Mouse (Mus musculus) MEL (cell line): ENCODE data around the gene Rgcc. TPM values are rescaled to one million over a fixed set of nuclear protein-coding genes. Genes with fewer than 3 reads are reported as not detected.

ENCODE experiments used
- DNase-seq: peaks from one replicate; pipeline ENCODE4 v3.0.0; 2011; ENCODE audit warnings: low read depth, low spot score
- H3K27ac ChIP-seq: 2 replicates; pipeline ENCODE4 v1.5.1; 2012; ENCODE audit warnings: low read depth, mild to moderate bottlenecking, control low read depth, low read length, moderate library complexity; ENCODE audit not compliant: control insufficient read depth
- H3K27me3 ChIP-seq, 2 experiments: fragments of 150-350 bp in 1 of 2; sonication (generic) in 1 of 2; 2 replicates each; pipeline ENCODE4 v1.6.1; 2012; ENCODE audit warnings: low read length in 2 of 2, mild to moderate bottlenecking in 2 of 2, improper control_type of control experiment in 1 of 2, moderate library complexity in 1 of 2; ENCODE audit not compliant: insufficient read depth in 2 of 2, control insufficient read depth in 1 of 2
- H3K36me3 ChIP-seq, 2 experiments: 2 replicates each; pipeline ENCODE4 v1.6.1; 2012 to 2014; ENCODE audit warnings: low read length in 2 of 2, improper control_type of control experiment in 1 of 2, inconsistent platforms in 1 of 2, mild to moderate bottlenecking in 1 of 2; ENCODE audit not compliant: insufficient read depth in 2 of 2, control insufficient read depth in 1 of 2
- H3K4me1 ChIP-seq, 2 experiments: fragments of 150-350 bp in 1 of 2; sonication (generic) in 1 of 2; 2 replicates each; pipeline ENCODE4 v1.6.1; 2012; ENCODE audit warnings: low read length in 2 of 2, improper control_type of control experiment in 1 of 2, mild to moderate bottlenecking in 1 of 2; ENCODE audit not compliant: insufficient read depth in 2 of 2, control insufficient read depth in 1 of 2
- H3K4me3 ChIP-seq, 2 experiments: fragments of 150-350 bp in 1 of 2; sonication (generic) in 1 of 2; 2 replicates each; pipeline ENCODE4 v1.5.1; 2012; ENCODE audit warnings: low read depth in 2 of 2, low read length in 2 of 2, mild to moderate bottlenecking in 2 of 2, moderate library complexity in 2 of 2, control low read depth in 1 of 2, improper control_type of control experiment in 1 of 2; ENCODE audit not compliant: control insufficient read depth in 1 of 2, insufficient read depth in 1 of 2
- H3K79me2 ChIP-seq: 2 replicates; pipeline ENCODE4 v1.6.1; 2012; ENCODE audit warnings: mild to moderate bottlenecking, low read length, moderate library complexity; ENCODE audit not compliant: control insufficient read depth, poor library complexity, insufficient read depth
- H3K9ac ChIP-seq: 2 replicates; pipeline ENCODE4 v1.6.1; 2012; ENCODE audit warnings: low read depth, mild to moderate bottlenecking, control low read depth, low read length, moderate library complexity; ENCODE audit not compliant: control insufficient read depth, poor library complexity, severe bottlenecking
- H3K9me3 ChIP-seq: fragments of 150-350 bp; sonication (generic); replicated peaks from 2 replicates; pipeline ENCODE4 v1.6.1; 2012; ENCODE audit warnings: mild to moderate bottlenecking, low read length, improper control_type of control experiment, moderate library complexity; ENCODE audit not compliant: insufficient read depth
- BHLHE40 ChIP-seq: IDR thresholded peaks from 2 replicates; pipeline ENCODE4 v1.6.1; 2012; ENCODE audit warnings: low read depth, mild to moderate bottlenecking, inconsistent platforms, low read length, improper control_type of control experiment, borderline replicate concordance
- E2F4 ChIP-seq: IDR thresholded peaks from 2 replicates; pipeline ENCODE4 v1.6.1; 2011; ENCODE audit warnings: low read depth, low read length, improper control_type of control experiment, borderline replicate concordance
- GATA1 ChIP-seq: IDR thresholded peaks from 2 replicates; pipeline ENCODE4 v1.6.1; 2011; ENCODE audit warnings: low read depth, low read length, improper control_type of control experiment
- HCFC1 ChIP-seq: IDR thresholded peaks from 2 replicates; pipeline ENCODE4 v1.6.1; 2012; ENCODE audit warnings: low read depth, mild to moderate bottlenecking, inconsistent platforms, low read length, improper control_type of control experiment, moderate library complexity
- MEF2A ChIP-seq: IDR thresholded peaks from 2 replicates; pipeline ENCODE4 v1.6.1; 2014; ENCODE audit warnings: low read depth, mild to moderate bottlenecking, inconsistent platforms, low read length, improper control_type of control experiment; ENCODE audit not compliant: poor library complexity, insufficient replicate concordance, severe bottlenecking; ENCODE audit errors: extremely low read depth
- MXI1 ChIP-seq: IDR thresholded peaks from 2 replicates; pipeline ENCODE4 v1.6.1; 2011; ENCODE audit warnings: mild to moderate bottlenecking, low read depth, low read length, improper control_type of control experiment
- MYB ChIP-seq: IDR thresholded peaks from 2 replicates; pipeline ENCODE4 v1.6.1; 2011; ENCODE audit warnings: mild to moderate bottlenecking, low read depth, low read length, improper control_type of control experiment
- RAD21 ChIP-seq: IDR thresholded peaks from 2 replicates; pipeline ENCODE4 v1.6.1; 2011; ENCODE audit warnings: mild to moderate bottlenecking, low read depth, low read length, improper control_type of control experiment
- SIN3A ChIP-seq: IDR thresholded peaks from 2 replicates; pipeline ENCODE4 v1.6.1; 2012; ENCODE audit warnings: low read length, improper control_type of control experiment, inconsistent platforms
- SMC3 ChIP-seq: IDR thresholded peaks from 2 replicates; pipeline ENCODE4 v1.6.1; 2011; ENCODE audit warnings: low read depth, low read length, improper control_type of control experiment
- TAL1 ChIP-seq: IDR thresholded peaks from 2 replicates; pipeline ENCODE4 v1.6.1; 2012; ENCODE audit warnings: mild to moderate bottlenecking, inconsistent platforms, low read length, moderate library complexity, mixed read lengths
- UBTF ChIP-seq: IDR thresholded peaks from 2 replicates; pipeline ENCODE4 v1.6.1; 2012; ENCODE audit warnings: low read depth, mild to moderate bottlenecking, inconsistent platforms, low read length, improper control_type of control experiment, moderate library complexity, borderline replicate concordance; ENCODE audit not compliant: insufficient read depth
- USF2 ChIP-seq, 2 experiments: IDR thresholded peaks; 2 replicates each; pipeline ENCODE4 v1.6.1; 2011 to 2012; ENCODE audit warnings: improper control_type of control experiment in 2 of 2, low read length in 2 of 2, borderline replicate concordance in 1 of 2, inconsistent platforms in 1 of 2, low read depth in 1 of 2, mild to moderate bottlenecking in 1 of 2; ENCODE audit not compliant: insufficient read depth in 1 of 2
- ZMIZ1 ChIP-seq: IDR thresholded peaks from 2 replicates; pipeline ENCODE4 v1.6.1; 2012; ENCODE audit warnings: low read depth, mild to moderate bottlenecking, inconsistent platforms, low read length, improper control_type of control experiment, moderate library complexity
- polyA plus RNA-seq, 2 experiments: library from polyadenylated mRNA; stranded (reverse) in 1 of 2; unstranded in 1 of 2; fragments of >175 nt in 1 of 2; fragments of >200 nt in 1 of 2; gene quantifications; 2 replicates each; pipeline versions ENCODE4 v1.2.1 to v1.2.4; 2012; ENCODE audit warnings: low replicate concordance in 2 of 2, low read depth in 1 of 2; ENCODE audit not compliant: insufficient read length in 2 of 2, insufficient read depth in 1 of 2, missing spikeins in 1 of 2
- total RNA-seq: library from RNA; depleted of rRNA; stranded (reverse); fragments of 300-350 nt; gene quantifications from 2 replicates; pipeline ENCODE4 v1.2.3, GENCODE M21; 2012

The Rgcc gene
- total and polyA plus RNA-seq, 3 experiments: 1.2 to 1.8 TPM; not detected in 1

- H3K9ac ChIP-seq: peak overlapping the region; percentile 43
- peak overlapping the region; percentile 35 to 39 for H3K4me3 ChIP-seq
- no peak for DNase-seq
- no peaks in the 10 kb centered on the region for H3K27me3 ChIP-seq
- H3K27ac ChIP-seq: no peak overlapping the region
- peaks cover 0 to 20% of the 10 kb centered on the region in 2 experiments; a peak in 2 of 4 replicates for H3K36me3 ChIP-seq
- TF ChIP-seq E2F4 (no peak), MYB (no peak), GATA1 (no peak), UBTF (no peak)
- no peaks in the 10 kb centered on the region for H3K9me3 ChIP-seq
- peaks cover 9 to 44% of the 10 kb centered on the region in 2 experiments for H3K4me1 ChIP-seq
- H3K79me2 ChIP-seq: no peaks in the 10 kb centered on the region
These were observed 649 bp downstream of the Rgcc start for GRCm38 (mm10) chr14:79300641-79301350.

DNA sequence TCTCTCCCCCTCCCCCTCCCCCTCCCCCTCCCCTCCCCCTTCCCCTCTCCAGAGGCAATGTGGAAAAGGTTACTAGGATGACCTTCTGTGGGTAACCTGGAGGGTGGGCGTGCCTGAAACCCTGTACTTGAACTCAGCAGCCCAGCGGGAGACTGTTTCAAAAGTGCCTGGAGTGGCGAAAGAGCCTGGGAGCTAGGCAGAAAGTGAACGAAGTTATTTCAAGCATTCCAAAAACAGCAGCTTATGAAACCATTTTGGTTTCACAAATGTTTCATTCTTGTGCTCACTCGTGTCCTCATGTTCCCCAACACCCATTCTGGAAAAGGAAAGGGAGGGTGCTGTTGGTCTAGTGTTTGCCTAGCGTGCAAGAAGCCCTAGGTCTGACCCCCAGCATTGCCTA is 1.6 kb downstream of the Rgcc start:
- H3K36me3 ChIP-seq: peaks cover 0 to 27% of the 10 kb centered on the region in 2 experiments; a peak in 2 of 4 replicates
- TF ChIP-seq ZMIZ1: no peak
- TF ChIP-seq HCFC1: no peak
- TF ChIP-seq E2F4: no peak
- H3K79me2 ChIP-seq: no peaks in the 10 kb centered on the region
- no peak overlapping the region for H3K4me3 ChIP-seq
- H3K27me3 ChIP-seq: no peaks in the 10 kb centered on the region
- DNase-seq: no peak
- peaks cover 12 to 54% of the 10 kb centered on the region in 2 experiments for H3K4me1 ChIP-seq
- no peak overlapping the region for H3K27ac ChIP-seq
- no peaks in the 10 kb centered on the region for H3K9me3 ChIP-seq
- H3K9ac ChIP-seq: no peak overlapping the region

DNA sequence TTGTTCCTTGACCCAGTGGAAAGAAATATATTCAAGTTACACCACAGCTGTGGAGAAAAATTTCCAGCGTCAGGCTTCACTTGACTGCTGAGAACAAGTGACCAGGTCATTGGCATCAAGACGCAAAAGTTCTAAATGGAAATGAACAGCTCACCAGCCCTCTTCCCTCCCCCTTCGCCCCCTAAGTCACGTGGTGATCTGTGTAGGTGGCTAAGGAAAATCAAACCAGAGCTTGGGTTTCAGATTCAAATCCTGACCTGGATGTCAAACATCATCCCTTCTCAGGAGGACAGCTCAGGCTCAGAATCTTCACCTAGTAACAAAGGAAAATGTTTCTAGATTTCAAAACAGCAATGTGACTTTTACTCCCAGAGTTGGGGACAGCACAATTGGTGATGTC is 2.2 kb downstream of the Rgcc start:
- DNase-seq: no peak
- Histone ChIP-seq H3K36me3 (peaks cover 0 to 30% of the 10 kb centered on the region in 2 experiments; a peak in 2 of 4 replicates), H3K79me2 (no peaks in the 10 kb centered on the region), H3K9me3 (no peaks in the 10 kb centered on the region), H3K4me1 (peaks cover 14 to 56% of the 10 kb centered on the region in 2 experiments), H3K27ac (no peak overlapping the region), H3K4me3 (no peak overlapping the region), H3K9ac (no peak overlapping the region), H3K27me3 (no peaks in the 10 kb centered on the region)
- TF ChIP-seq MYB (no peak), USF2 (IDR thresholded peaks at IDR 0.05; ENCODE audit: borderline replicate concordance in 1 of 2, insufficient read depth in 1 of 2, low read depth in 1 of 2, low read length in 2 of 2) (no peak), MEF2A (no peak), BHLHE40 (no peak), MXI1 (no peak), SMC3 (no peak), TAL1 (no peak), RAD21 (no peak), SIN3A (no peak)
